Mouse (Mus musculus): ENCODE measurements around the gene Ppp1cc. TPM values are rescaled to one million over a fixed set of nuclear protein-coding genes. Genes with fewer than 3 reads are reported as not detected.
"Not testable (repeated sequence)": the region's sequence is repeated elsewhere in the genome, so short reads cannot be mapped to it uniquely, and the experiment has no call there.

The Ppp1cc gene
- polyA plus RNA-seq, 1 experiment from 2014 or later = 104 TPM

DNA sequence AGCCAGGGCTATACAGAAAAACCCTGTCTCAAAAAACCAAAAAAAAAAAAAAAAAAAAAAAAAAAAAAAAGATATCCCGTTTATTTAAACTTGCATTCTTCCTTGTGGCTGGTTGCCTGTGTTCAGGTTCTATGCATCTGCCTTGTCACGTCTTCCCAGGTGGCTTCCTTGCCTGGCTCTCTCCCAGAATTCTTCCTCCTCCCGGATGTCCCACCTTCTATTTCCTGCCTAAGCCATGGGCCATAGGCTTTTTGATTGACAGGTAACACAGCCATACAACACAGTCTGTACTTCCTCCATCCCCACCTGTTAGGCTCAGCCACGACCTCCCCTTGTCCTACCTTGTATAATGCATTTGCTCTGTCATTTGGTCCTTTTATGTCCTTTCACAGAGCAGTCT, 48.4 kb downstream of the Ppp1cc start, which contains the start of gene Hvcn1:
Hvcn1 (plus strand) TSS at position 330 of the 400 bp plus-strand sequence.
- Histone ChIP-seq H3K27me3 (ENCODE audit: control insufficient read depth, insufficient read depth, low read length) (no peaks in the 10 kb centered on the region), H3K9me3 (ENCODE audit: control insufficient read depth, low read length) (no peaks in the 10 kb centered on the region), H3K4me1 (replicated peaks; ENCODE audit: control insufficient read depth, insufficient read depth) (no peaks in the 10 kb centered on the region), H3K4me2 (replicated peaks; ENCODE audit: low read depth) (no peak within 1 kb of the TSS), H3K9ac (ENCODE audit: low read length) (no peak within 1 kb of the TSS), H3K36me3 (ENCODE audit: control insufficient read depth, insufficient read depth, low read length) (no peaks in the 10 kb centered on the region), H3K27ac (replicated peaks) (no peak within 1 kb of the TSS), H3K4me3 (ENCODE audit: low read depth, low read length) (no peak within 1 kb of the TSS)
- WGBS = 67% methylated on average over 4 of the region's 4 CpGs
- DNase-seq (ENCODE audit: low spot score) (no peak), ATAC-seq (ENCODE audit: low FRiP score, low TSS enrichment) (no peak)
- TF ChIP-seq CTCF (IDR thresholded peaks at IDR 0.05; ENCODE audit: low read depth) (no peak), EP300 (optimal IDR thresholded peaks at IDR 0.05) (no peak)

DNA sequence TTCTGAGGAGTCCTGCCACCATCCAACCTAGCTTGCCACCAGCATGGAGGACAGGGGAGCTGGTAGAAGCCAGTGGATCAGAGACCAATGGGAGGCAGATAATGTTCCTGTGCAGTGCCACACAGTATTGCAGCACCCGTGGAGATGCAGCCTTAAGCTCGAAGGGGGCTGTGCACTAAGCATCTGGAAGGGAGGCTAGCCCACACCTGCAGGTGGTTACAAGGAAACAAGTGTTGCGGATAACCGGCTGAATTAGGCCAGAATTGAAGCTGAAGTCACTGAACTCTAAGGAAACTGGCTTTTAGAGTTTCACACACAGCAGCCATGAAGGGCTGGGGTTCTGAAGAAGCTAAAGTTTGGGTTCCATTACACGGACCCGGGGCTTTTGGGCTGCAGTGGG, 50.8 kb downstream of the Ppp1cc start:
- H3K27me3 ChIP-seq (ENCODE audit: control insufficient read depth, insufficient read depth, low read length) = no peaks in the 10 kb centered on the region
- no peak overlapping the region for H3K4me2 ChIP-seq (replicated peaks; ENCODE audit: low read depth)
- H3K36me3 ChIP-seq (ENCODE audit: control insufficient read depth, insufficient read depth, low read length) = no peaks in the 10 kb centered on the region
- no peak overlapping the region for H3K27ac ChIP-seq (replicated peaks)
- no peak overlapping the region for H3K9ac ChIP-seq (ENCODE audit: low read length)
- no peak for ATAC-seq (ENCODE audit: low FRiP score, low TSS enrichment)
- WGBS = 51% methylated on average over 6 of the region's 6 CpGs
- no peaks in the 10 kb centered on the region for H3K9me3 ChIP-seq (ENCODE audit: control insufficient read depth, low read length)
- no peak overlapping the region for H3K4me3 ChIP-seq (ENCODE audit: low read depth, low read length)
- H3K4me1 ChIP-seq (replicated peaks; ENCODE audit: control insufficient read depth, insufficient read depth) = no peaks in the 10 kb centered on the region
- TF ChIP-seq EP300 (optimal IDR thresholded peaks at IDR 0.05) = no peak
- TF ChIP-seq CTCF (IDR thresholded peaks at IDR 0.05; ENCODE audit: low read depth) = no peak
- DNase-seq (ENCODE audit: low spot score) = no peak

DNA sequence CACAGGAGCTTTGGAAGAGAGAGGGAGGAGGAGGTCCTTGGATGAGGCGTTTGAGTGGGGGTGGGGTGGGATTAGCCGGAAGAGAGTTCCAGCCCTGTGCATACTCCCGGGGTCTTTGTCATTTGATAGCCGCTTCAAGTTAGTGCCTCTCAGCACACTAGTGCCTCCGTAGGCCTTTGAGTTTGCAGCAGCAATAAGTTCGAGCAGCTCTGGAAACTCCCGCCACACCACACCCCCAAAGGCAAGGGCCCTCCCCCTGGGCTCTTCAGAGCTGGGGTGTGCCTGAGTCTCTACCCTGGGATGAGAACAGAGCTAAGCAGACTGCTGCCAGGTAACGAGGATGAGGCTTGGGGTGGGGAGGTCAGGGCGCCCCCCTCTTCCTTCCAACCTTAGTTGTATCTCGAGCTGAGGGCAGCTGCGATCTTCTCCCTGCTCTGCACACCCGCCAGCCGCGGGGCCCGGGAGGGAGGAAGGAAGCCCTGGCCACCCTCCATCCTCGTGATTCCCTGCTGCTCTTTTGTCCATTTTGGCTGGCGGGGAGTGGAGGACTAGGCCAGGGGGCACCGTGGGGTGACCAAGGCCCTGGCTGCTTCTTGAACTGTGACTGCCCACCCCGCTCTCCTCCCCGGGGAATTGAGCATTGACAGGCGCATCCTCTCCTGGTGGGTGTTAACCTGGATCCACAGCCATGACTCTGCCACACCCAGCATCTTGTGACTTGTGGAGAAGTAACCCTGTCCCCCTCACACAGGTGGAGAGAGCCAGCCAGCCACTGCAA, 51.7 kb downstream of the Ppp1cc start:
- H3K9me3 ChIP-seq (ENCODE audit: control insufficient read depth, low read length) = no peaks in the 10 kb centered on the region
- peak overlapping the region; percentile 58 for H3K4me2 ChIP-seq (replicated peaks; ENCODE audit: low read depth)
- 4% methylated on average over 19 of the region's 21 CpGs for WGBS
- no peaks in the 10 kb centered on the region for H3K27me3 ChIP-seq (ENCODE audit: control insufficient read depth, insufficient read depth, low read length)
- H3K36me3 ChIP-seq (ENCODE audit: control insufficient read depth, insufficient read depth, low read length) = no peaks in the 10 kb centered on the region
- peak overlapping the region; percentile 53 for H3K9ac ChIP-seq (ENCODE audit: low read length)
- 0 out of 2 replicates have a peak overlapping the region, but pooled peaks have one; percentile 30 for H3K27ac ChIP-seq (replicated peaks)
- TF ChIP-seq EP300 (optimal IDR thresholded peaks at IDR 0.05) (no peak), CTCF (IDR thresholded peaks at IDR 0.05; ENCODE audit: low read depth) (peak; percentile 29)
- H3K4me3 ChIP-seq (ENCODE audit: low read depth, low read length) = peak overlapping the region; percentile 34
- DNase-seq (ENCODE audit: low spot score) (peak; percentile 57), ATAC-seq (ENCODE audit: low FRiP score, low TSS enrichment) (peak; percentile 73)
- H3K4me1 ChIP-seq (replicated peaks; ENCODE audit: control insufficient read depth, insufficient read depth) = no peaks in the 10 kb centered on the region

GRCm38 (mm10) chr5:122210890-122211289, 52.8 kb downstream of the Ppp1cc start:
- ATAC-seq (ENCODE audit: low FRiP score, low TSS enrichment) = no peak
- 93% methylated on average over 8 of the region's 8 CpGs for WGBS
- no peaks in the 10 kb centered on the region for H3K36me3 ChIP-seq (ENCODE audit: control insufficient read depth, insufficient read depth, low read length)
- H3K9ac ChIP-seq (ENCODE audit: low read length) = no peak overlapping the region
- no peak overlapping the region for H3K4me2 ChIP-seq (replicated peaks; ENCODE audit: low read depth)
- H3K4me1 ChIP-seq (replicated peaks; ENCODE audit: control insufficient read depth, insufficient read depth) = no peaks in the 10 kb centered on the region
- H3K27me3 ChIP-seq (ENCODE audit: control insufficient read depth, insufficient read depth, low read length) = no peaks in the 10 kb centered on the region
- DNase-seq (ENCODE audit: low spot score) = no peak
- H3K4me3 ChIP-seq (ENCODE audit: low read depth, low read length) = no peak overlapping the region
- H3K27ac ChIP-seq (replicated peaks) = no peak overlapping the region
- H3K9me3 ChIP-seq (ENCODE audit: control insufficient read depth, low read length) = no peaks in the 10 kb centered on the region
- TF ChIP-seq CTCF (IDR thresholded peaks at IDR 0.05; ENCODE audit: low read depth) (no peak), EP300 (optimal IDR thresholded peaks at IDR 0.05) (no peak)

DNA sequence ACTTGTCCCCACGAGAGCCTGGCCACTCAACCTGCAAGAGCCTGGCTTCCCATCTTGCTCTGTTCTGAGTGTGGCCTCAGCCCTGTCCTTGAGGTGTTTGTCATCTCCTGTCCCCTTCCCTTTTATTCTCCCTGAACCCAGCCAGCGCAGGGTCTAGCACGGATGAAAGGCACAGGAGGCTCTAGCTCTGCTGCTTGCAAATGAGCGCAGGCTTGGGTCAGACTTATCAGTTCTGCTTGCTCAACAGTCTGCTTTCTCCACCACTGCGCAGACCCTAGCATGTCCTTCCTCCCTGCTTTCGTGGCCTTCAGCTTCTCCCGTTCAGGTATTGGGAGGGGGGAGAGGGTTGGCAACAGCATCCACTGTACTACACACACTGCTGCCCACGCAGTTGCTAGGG, 54.0 kb downstream of the Ppp1cc start:
- H3K9ac ChIP-seq (ENCODE audit: low read length) = no peak overlapping the region
- H3K27me3 ChIP-seq (ENCODE audit: control insufficient read depth, insufficient read depth, low read length) = no peaks in the 10 kb centered on the region
- no peak overlapping the region for H3K4me2 ChIP-seq (replicated peaks; ENCODE audit: low read depth)
- ATAC-seq (ENCODE audit: low FRiP score, low TSS enrichment) = no peak
- no peaks in the 10 kb centered on the region for H3K4me1 ChIP-seq (replicated peaks; ENCODE audit: control insufficient read depth, insufficient read depth)
- no peak overlapping the region for H3K27ac ChIP-seq (replicated peaks)
- no peak for TF ChIP-seq EP300 (optimal IDR thresholded peaks at IDR 0.05)
- no peak for TF ChIP-seq CTCF (IDR thresholded peaks at IDR 0.05; ENCODE audit: low read depth)
- no peaks in the 10 kb centered on the region for H3K9me3 ChIP-seq (ENCODE audit: control insufficient read depth, low read length)
- WGBS = 81% methylated on average over 8 of the region's 8 CpGs
- H3K4me3 ChIP-seq (ENCODE audit: low read depth, low read length) = no peak overlapping the region
- DNase-seq (ENCODE audit: low spot score) = no peak
- no peaks in the 10 kb centered on the region for H3K36me3 ChIP-seq (ENCODE audit: control insufficient read depth, insufficient read depth, low read length)

GRCm38 (mm10) chr5:122212820-122213219, 54.7 kb downstream of the Ppp1cc start:
- WGBS = 94% methylated on average over 1 of the region's 1 CpGs
- H3K4me1 ChIP-seq (replicated peaks; ENCODE audit: control insufficient read depth, insufficient read depth); ATAC-seq (ENCODE audit: low FRiP score, low TSS enrichment); H3K9me3 ChIP-seq (ENCODE audit: control insufficient read depth, low read length); H3K27me3 ChIP-seq (ENCODE audit: control insufficient read depth, insufficient read depth, low read length); H3K36me3 ChIP-seq (ENCODE audit: control insufficient read depth, insufficient read depth, low read length); H3K4me2 ChIP-seq (replicated peaks; ENCODE audit: low read depth); H3K27ac ChIP-seq (replicated peaks); H3K4me3 ChIP-seq (ENCODE audit: low read depth, low read length); H3K9ac ChIP-seq (ENCODE audit: low read length); DNase-seq (ENCODE audit: low spot score): not testable (repeated sequence)
- peak; percentile 33 for TF ChIP-seq CTCF (IDR thresholded peaks at IDR 0.05; ENCODE audit: low read depth)
